Mouse (Mus musculus): Measurements from ENCODE around the gene Grifin.
A peak's percentile ranks its signal among the peaks of the same experiment; 100 is the strongest.

Gene Grifin

GRCm38 (mm10) chr5:140564896-140565295 is at the start of gene Grifin:
Gene Grifin (minus strand): TSS chr5:140565071.
- no peaks in the 10 kb centered on the region for H3K36me3 ChIP-seq (ENCODE audit: control insufficient read depth, insufficient read depth, low read length, poor library complexity, severe bottlenecking)
- DNase-seq (ENCODE audit: low read depth, low spot score): no peak

GRCm38 (mm10) chr5:140614141-140614540 is 49.3 kb upstream of the Grifin start:
- DNase-seq (ENCODE audit: low read depth, low spot score): no peak
- peaks cover 10% of the 10 kb centered on the region; the same call in 1 of the 2 replicates for H3K36me3 ChIP-seq (ENCODE audit: control insufficient read depth, insufficient read depth, low read length, poor library complexity, severe bottlenecking)
- H3K27me3 ChIP-seq (ENCODE audit: control insufficient read depth, insufficient read depth, low read length, poor library complexity, severe bottlenecking): no peaks in the 10 kb centered on the region

More at GRCm38 (mm10) chr5:140564896-140565295, at the start of gene Grifin:
- no peaks in the 10 kb centered on the region for H3K27me3 ChIP-seq (ENCODE audit: control insufficient read depth, insufficient read depth, low read length, poor library complexity, severe bottlenecking)

- no peak for DNase-seq (ENCODE audit: low read depth, low spot score)
- Histone ChIP-seq H3K27me3 (ENCODE audit: control insufficient read depth, insufficient read depth, low read length, poor library complexity, severe bottlenecking) (no peaks in the 10 kb centered on the region), H3K36me3 (ENCODE audit: control insufficient read depth, insufficient read depth, low read length, poor library complexity, severe bottlenecking) (peaks cover 10% of the 10 kb centered on the region; the same call in 1 of the 2 replicates)
These were observed 47.3 kb upstream of the Grifin start for GRCm38 (mm10) chr5:140612191-140612590.

GRCm38 (mm10) chr5:140611611-140612185 is 46.8 kb upstream of the Grifin start:
- DNase-seq (ENCODE audit: low read depth, low spot score): no peak
- Histone ChIP-seq H3K36me3 (ENCODE audit: control insufficient read depth, insufficient read depth, low read length, poor library complexity, severe bottlenecking) (peaks cover 10% of the 10 kb centered on the region; the same call in 1 of the 2 replicates), H3K27me3 (ENCODE audit: control insufficient read depth, insufficient read depth, low read length, poor library complexity, severe bottlenecking) (no peaks in the 10 kb centered on the region)

GRCm38 (mm10) chr5:140611021-140611583 is 46.2 kb upstream of the Grifin start:
- Histone ChIP-seq H3K36me3 (ENCODE audit: control insufficient read depth, insufficient read depth, low read length, poor library complexity, severe bottlenecking) (peaks cover 10% of the 10 kb centered on the region; the same call in 1 of the 2 replicates), H3K27me3 (ENCODE audit: control insufficient read depth, insufficient read depth, low read length, poor library complexity, severe bottlenecking) (no peaks in the 10 kb centered on the region)
- DNase-seq (ENCODE audit: low read depth, low spot score): no peak

- Histone ChIP-seq H3K27me3 (ENCODE audit: control insufficient read depth, insufficient read depth, low read length, poor library complexity, severe bottlenecking) (no peaks in the 10 kb centered on the region), H3K36me3 (ENCODE audit: control insufficient read depth, insufficient read depth, low read length, poor library complexity, severe bottlenecking) (peaks cover 10% of the 10 kb centered on the region; the same call in 1 of the 2 replicates)
- DNase-seq (ENCODE audit: low read depth, low spot score): no peak
These were observed 45.6 kb upstream of the Grifin start for GRCm38 (mm10) chr5:140610273-140611011.

GRCm38 (mm10) chr5:140609511-140610272 is 44.8 kb upstream of the Grifin start:
- peak; percentile 31 for DNase-seq (ENCODE audit: low read depth, low spot score)
- H3K27me3 ChIP-seq (ENCODE audit: control insufficient read depth, insufficient read depth, low read length, poor library complexity, severe bottlenecking): no peaks in the 10 kb centered on the region
- peaks cover 7% of the 10 kb centered on the region; the same call in 1 of the 2 replicates for H3K36me3 ChIP-seq (ENCODE audit: control insufficient read depth, insufficient read depth, low read length, poor library complexity, severe bottlenecking)

- no peak for DNase-seq (ENCODE audit: low read depth, low spot score)
- peaks cover 5% of the 10 kb centered on the region; the same call in 1 of the 2 replicates for H3K36me3 ChIP-seq (ENCODE audit: control insufficient read depth, insufficient read depth, low read length, poor library complexity, severe bottlenecking)
- H3K27me3 ChIP-seq (ENCODE audit: control insufficient read depth, insufficient read depth, low read length, poor library complexity, severe bottlenecking): no peaks in the 10 kb centered on the region
These were observed 43.8 kb upstream of the Grifin start for GRCm38 (mm10) chr5:140608634-140609015.

- Histone ChIP-seq H3K36me3 (ENCODE audit: control insufficient read depth, insufficient read depth, low read length, poor library complexity, severe bottlenecking) (peaks cover 5% of the 10 kb centered on the region; the same call in 1 of the 2 replicates), H3K27me3 (ENCODE audit: control insufficient read depth, insufficient read depth, low read length, poor library complexity, severe bottlenecking) (no peaks in the 10 kb centered on the region)
- peak; percentile 49 for DNase-seq (ENCODE audit: low read depth, low spot score)
These were observed 43.2 kb upstream of the Grifin start for GRCm38 (mm10) chr5:140607836-140608633.

GRCm38 (mm10) chr5:140607001-140607835 is 42.3 kb upstream of the Grifin start, which contains the start of gene Lfng:
Gene Lfng (plus strand): TSS chr5:140607320.
- peak; percentile 79 for DNase-seq (ENCODE audit: low read depth, low spot score)
- H3K36me3 ChIP-seq (ENCODE audit: control insufficient read depth, insufficient read depth, low read length, poor library complexity, severe bottlenecking): peaks cover 2% of the 10 kb centered on the region; the same call in 1 of the 2 replicates
- H3K27me3 ChIP-seq (ENCODE audit: control insufficient read depth, insufficient read depth, low read length, poor library complexity, severe bottlenecking): no peaks in the 10 kb centered on the region

GRCm38 (mm10) chr5:140606386-140606785 is 41.5 kb upstream of the Grifin start:
- no peaks in the 10 kb centered on the region for H3K27me3 ChIP-seq (ENCODE audit: control insufficient read depth, insufficient read depth, low read length, poor library complexity, severe bottlenecking)
- DNase-seq (ENCODE audit: low read depth, low spot score): no peak
- H3K36me3 ChIP-seq (ENCODE audit: control insufficient read depth, insufficient read depth, low read length, poor library complexity, severe bottlenecking): no peaks in the 10 kb centered on the region

- no peak for DNase-seq (ENCODE audit: low read depth, low spot score)
- Histone ChIP-seq H3K36me3 (ENCODE audit: control insufficient read depth, insufficient read depth, low read length, poor library complexity, severe bottlenecking) (no peaks in the 10 kb centered on the region), H3K27me3 (ENCODE audit: control insufficient read depth, insufficient read depth, low read length, poor library complexity, severe bottlenecking) (no peaks in the 10 kb centered on the region)
These were observed 40.4 kb upstream of the Grifin start for GRCm38 (mm10) chr5:140605228-140605627.

- no peaks in the 10 kb centered on the region for H3K27me3 ChIP-seq (ENCODE audit: control insufficient read depth, insufficient read depth, low read length, poor library complexity, severe bottlenecking)
- no peaks in the 10 kb centered on the region for H3K36me3 ChIP-seq (ENCODE audit: control insufficient read depth, insufficient read depth, low read length, poor library complexity, severe bottlenecking)
- no peak for DNase-seq (ENCODE audit: low read depth, low spot score)
These were observed 39.5 kb upstream of the Grifin start for GRCm38 (mm10) chr5:140604386-140604785.

All from splenic B cell, adult 2 months (primary cell).